Mouse (Mus musculus) heart, adult 2 months (tissue): ENCODE measurements at regions not wholly inside any gene's neighbourhood (a gene's known extent, or its start where the extent isn't known, plus 50 kb on each side); places are given as distances from the start of the nearest gene placed in this dataset.

Source experiments
- DNase-seq, 2 experiments: peaks; one replicate each; pipeline ENCODE4 v3.0.0; 2021
- H3K27ac ChIP-seq: fragments of 200-600 bp; 2 replicates; pipeline ENCODE4 v1.8.1; 2022
- H3K27me3 ChIP-seq: fragments of 200-500 bp; 2 replicates; pipeline ENCODE4 v1.6.1; 2012; ENCODE audit warnings: mild to moderate bottlenecking, low read length, inconsistent platforms, mixed read lengths; ENCODE audit not compliant: control insufficient read depth, insufficient read depth
- H3K36me3 ChIP-seq: fragments of 200-500 bp; 2 replicates; pipeline ENCODE4 v1.6.1; 2012; ENCODE audit warnings: low read length, inconsistent platforms; ENCODE audit not compliant: control insufficient read depth, insufficient read depth
- H3K4me1 ChIP-seq: fragments of 200-500 bp; 2 replicates; pipeline ENCODE4 v1.6.1; 2011; ENCODE audit warnings: low read length; ENCODE audit not compliant: control insufficient read depth, insufficient read depth
- H3K4me3 ChIP-seq: fragments of 200-600 bp; 2 replicates; pipeline ENCODE4 v1.8.1; 2022
- H3K79me2 ChIP-seq: fragments of 200-500 bp; replicated peaks from 2 replicates; pipeline ENCODE4 v1.6.1; 2012; ENCODE audit warnings: mild to moderate bottlenecking, inconsistent platforms, low read length, moderate library complexity, mixed read lengths; ENCODE audit not compliant: control insufficient read depth, insufficient read depth
- H3K9ac ChIP-seq: fragments of 200-500 bp; 2 replicates; pipeline ENCODE4 v1.6.1; 2012; ENCODE audit warnings: low read depth, mild to moderate bottlenecking, control low read depth, inconsistent platforms, low read length, mixed read lengths
- CTCF ChIP-seq: fragments of 200-600 bp; IDR thresholded peaks from 2 replicates; pipeline ENCODE4 v1.8.1; 2022; ENCODE audit warnings: antibody characterized with exemption, mild to moderate bottlenecking, moderate library complexity
- EP300 ChIP-seq: fragments of 200-500 bp; IDR thresholded peaks from 2 replicates; pipeline ENCODE4 v1.6.1; 2011; ENCODE audit warnings: low read depth, low read length, control low read depth; ENCODE audit not compliant: insufficient read depth
- POLR2A ChIP-seq: fragments of 200-500 bp; IDR thresholded peaks from 2 replicates; pipeline ENCODE4 v1.6.1; 2011; ENCODE audit warnings: mild to moderate bottlenecking, low read depth, low read length, control low read depth; ENCODE audit not compliant: insufficient read depth
- WGBS: fragments of 180-500 bp; shearing (Covaris S2); methylation state at CpG from one replicate; pipeline ENCODE4 v1.1.7; 2018; 5-methylcytosine and 5-hydroxymethylcytosine counted together
- intact Hi-C: fragments of 180-260 bp; cut with DNase I; formaldehyde crosslinking; loops from one replicate; pipeline ENCODE4 v1.15.1; 2025
- microRNA-seq, 2 experiments: library from miRNA; unstranded; fragments of <30 nt; microRNA quantifications; one replicate each; pipeline ENCODE4 v1.2.0; 2021

DNA sequence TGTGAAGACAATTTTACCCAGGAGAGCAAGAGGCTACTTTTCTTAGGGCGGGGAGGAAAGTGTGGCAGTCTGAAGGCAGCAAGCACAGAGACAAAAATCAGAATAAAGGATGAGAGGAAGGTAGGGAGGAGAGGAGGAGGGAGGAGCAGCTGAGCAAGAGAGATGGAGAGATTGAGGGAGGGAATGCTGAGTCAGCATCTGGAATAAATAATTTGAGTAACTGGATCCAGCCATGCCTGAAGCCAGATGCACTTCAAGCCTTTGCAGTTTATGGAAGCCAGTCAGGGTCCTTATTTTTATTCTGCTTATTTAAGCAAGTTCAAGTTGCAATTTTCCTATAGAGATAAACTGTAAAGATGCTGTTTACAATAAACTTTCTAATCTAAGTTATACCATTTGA, 59.7 kb upstream of the Lrig1 start:
- Histone ChIP-seq H3K4me3 (no peak overlapping the region), H3K4me1 (no peaks in the 10 kb centered on the region), H3K9ac (no peak overlapping the region), H3K79me2 (no peaks in the 10 kb centered on the region), H3K27me3 (no peaks in the 10 kb centered on the region), H3K27ac (no peak overlapping the region), H3K36me3 (no peaks in the 10 kb centered on the region)
- intact Hi-C loops, result no loop called here
- TF ChIP-seq POLR2A, result no peak
- no peak for TF ChIP-seq CTCF
- TF ChIP-seq EP300, result no peak
- WGBS, result 93% methylated on average over 1 of the region's 1 CpGs
- no peak for DNase-seq

DNA sequence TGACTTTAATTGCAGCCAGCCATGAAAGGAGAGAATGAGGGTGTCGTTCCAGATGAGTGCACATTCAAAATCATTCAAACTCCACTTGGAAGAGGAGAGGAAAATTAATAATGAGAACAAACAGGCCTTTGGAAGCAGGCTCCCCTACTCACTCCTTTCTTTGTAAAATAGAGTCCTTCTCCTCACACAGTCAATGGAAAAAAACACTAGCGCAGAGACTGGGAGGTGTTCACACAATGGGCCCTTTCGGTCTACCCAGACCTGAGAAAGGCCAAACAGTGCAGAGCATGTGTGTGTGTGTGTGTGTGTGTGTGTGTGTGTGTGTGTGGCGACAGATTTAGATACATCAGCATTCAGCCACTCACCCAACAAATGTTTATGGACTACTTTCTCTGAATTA, 56.0 kb upstream of the Lrig1 start:
- H3K4me3 ChIP-seq, result no peak overlapping the region
- intact Hi-C loops, result no loop called here
- no peaks in the 10 kb centered on the region for H3K36me3 ChIP-seq
- DNase-seq, result no peak
- TF ChIP-seq CTCF (no peak), EP300 (no peak), POLR2A (no peak)
- H3K9ac ChIP-seq, result no peak overlapping the region
- H3K79me2 ChIP-seq, result no peaks in the 10 kb centered on the region
- no peaks in the 10 kb centered on the region for H3K4me1 ChIP-seq
- WGBS, result 85% methylated on average over 4 of the region's 4 CpGs
- no peak overlapping the region for H3K27ac ChIP-seq
- no peaks in the 10 kb centered on the region for H3K27me3 ChIP-seq

DNA sequence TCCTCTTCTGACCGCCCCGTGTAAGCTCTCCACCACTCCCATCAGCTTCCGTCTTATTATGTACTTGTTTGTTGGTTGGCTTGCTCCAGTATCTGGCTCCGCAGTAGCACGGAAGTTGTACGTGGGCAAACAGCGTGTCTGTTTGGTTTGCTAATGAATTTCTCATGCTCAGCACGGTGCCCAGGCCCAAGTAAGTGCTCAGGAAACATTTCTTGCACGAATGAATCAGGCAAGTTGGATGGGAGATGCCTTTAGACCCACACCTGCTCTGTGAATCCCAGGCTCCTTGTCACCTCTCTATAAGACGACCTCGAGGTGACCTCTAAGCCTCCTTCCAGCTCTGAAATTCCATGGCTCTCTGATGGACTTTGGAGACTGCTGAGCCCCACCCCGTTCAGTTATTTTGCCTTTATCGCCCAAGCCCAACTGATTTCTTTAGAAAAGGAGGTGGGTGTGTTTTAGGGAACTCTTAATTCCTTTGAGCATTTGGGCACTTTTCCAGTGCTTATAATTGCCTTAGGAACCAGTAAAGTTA, 55.4 kb upstream of the Lrig1 start:
- Histone ChIP-seq H3K27ac (no peak overlapping the region), H3K4me1 (no peaks in the 10 kb centered on the region), H3K79me2 (no peaks in the 10 kb centered on the region), H3K4me3 (no peak overlapping the region), H3K9ac (no peak overlapping the region), H3K27me3 (no peaks in the 10 kb centered on the region), H3K36me3 (no peaks in the 10 kb centered on the region)
- intact Hi-C loops, result no loop called here
- 66% methylated on average over 13 of the region's 13 CpGs for WGBS
- TF ChIP-seq EP300 (no peak), POLR2A (no peak), CTCF (no peak)
- no peak for DNase-seq

DNA sequence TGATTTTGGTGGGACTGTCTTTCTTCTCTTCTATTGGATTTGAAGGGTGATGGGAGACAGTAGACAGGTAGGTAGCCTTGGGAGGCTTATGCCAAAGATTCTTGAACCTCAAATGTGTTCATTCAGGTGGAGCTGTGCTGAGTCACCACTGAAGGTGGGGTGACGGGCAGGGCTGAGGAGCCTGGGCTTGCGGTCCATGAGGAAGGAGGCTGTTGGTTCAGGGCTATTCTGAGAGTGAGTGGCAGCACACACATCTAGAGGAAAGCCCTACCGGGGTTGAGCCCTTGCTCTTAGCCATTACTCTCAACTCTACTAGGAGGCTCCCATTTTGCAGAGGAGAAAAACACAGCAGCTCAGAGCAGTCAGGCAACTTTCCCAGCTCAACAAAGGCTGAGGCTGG, 54.6 kb upstream of the Lrig1 start:
- intact Hi-C loops, result no loop called here
- Histone ChIP-seq H3K36me3 (no peaks in the 10 kb centered on the region), H3K4me1 (no peaks in the 10 kb centered on the region), H3K9ac (no peak overlapping the region), H3K4me3 (no peak overlapping the region), H3K79me2 (no peaks in the 10 kb centered on the region), H3K27me3 (no peaks in the 10 kb centered on the region), H3K27ac (no peak overlapping the region)
- WGBS, result 86% methylated on average over 3 of the region's 3 CpGs
- DNase-seq, result no peak
- no peak for TF ChIP-seq EP300
- TF ChIP-seq POLR2A, result no peak
- TF ChIP-seq CTCF, result no peak

DNA sequence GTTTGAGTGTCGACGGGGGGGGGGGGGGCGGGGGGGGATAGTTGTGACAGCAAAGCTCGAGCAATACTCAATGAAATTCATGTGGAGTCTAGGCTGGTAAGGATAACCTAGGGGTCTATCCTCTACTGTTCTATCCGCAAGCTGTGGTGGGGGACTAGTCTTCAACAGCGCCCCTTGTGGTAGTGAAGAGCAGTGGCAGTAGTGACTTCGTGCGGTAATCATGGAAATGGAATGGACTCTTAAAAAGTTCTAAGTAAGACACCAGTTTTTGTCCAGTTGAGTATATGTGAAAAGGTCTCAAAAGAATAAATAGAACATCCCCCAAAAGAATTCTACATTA, 51.1 kb upstream of the Lrig1 start:
- 40% methylated on average over 8 of the region's 8 CpGs for WGBS
- intact Hi-C loops, result no loop called here
- DNase-seq, result no peak

DNA sequence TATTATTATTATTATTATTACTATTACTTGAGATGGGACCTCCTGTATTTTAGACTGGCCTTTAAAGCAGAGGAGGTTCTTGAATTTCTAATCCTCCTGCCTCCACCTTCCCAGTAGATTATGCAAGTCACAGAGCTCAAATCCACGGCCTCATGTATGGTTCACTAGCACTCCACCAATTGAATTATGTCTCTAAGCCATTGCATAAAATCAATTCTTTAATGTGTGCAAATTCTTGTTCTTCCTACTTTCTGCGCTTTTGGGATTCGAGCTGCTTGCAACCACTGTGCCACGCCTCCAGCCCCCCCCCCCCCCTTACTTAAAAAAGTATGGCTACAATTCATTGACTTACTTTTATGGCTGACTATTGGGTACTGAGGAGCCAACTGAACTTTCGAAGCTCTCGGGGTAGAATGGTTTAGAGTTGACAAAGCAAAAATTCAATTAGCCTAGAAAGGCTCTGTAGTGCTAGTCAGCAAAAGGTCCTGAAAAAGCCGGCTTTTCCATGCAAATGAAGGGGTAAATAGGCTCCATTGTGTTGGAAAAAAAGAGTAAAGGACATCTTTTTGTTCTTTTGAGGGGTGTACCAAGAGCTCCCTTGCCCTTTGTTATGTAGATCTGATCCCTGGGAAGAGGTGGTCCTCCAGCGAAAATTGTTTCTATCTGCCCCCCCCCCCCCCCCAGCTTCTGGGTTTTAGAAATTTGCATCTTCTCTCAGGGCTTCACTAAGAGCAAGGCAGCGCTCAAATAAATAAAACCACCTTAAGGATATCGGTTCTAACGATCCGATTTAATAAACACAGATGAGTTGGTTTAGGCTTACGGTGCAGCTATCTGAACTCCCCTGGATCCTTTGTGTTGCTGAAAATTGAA, 50.5 kb upstream of the Lrig1 start:
- 58% methylated on average over 13 of the region's 13 CpGs for WGBS
- Histone ChIP-seq H3K27ac (no peak overlapping the region), H3K9ac (no peak overlapping the region), H3K4me1 (no peaks in the 10 kb centered on the region; the same call in none of the 2 replicates), H3K4me3 (no peak overlapping the region), H3K79me2 (no peaks in the 10 kb centered on the region), H3K27me3 (no peaks in the 10 kb centered on the region), H3K36me3 (no peaks in the 10 kb centered on the region)
- TF ChIP-seq POLR2A (no peak), EP300 (no peak), CTCF (no peak)
- DNase-seq, result no peak
- intact Hi-C loops, result no loop called here

More for the DNA sequence above, 51.1 kb upstream of the Lrig1 start:
- Histone ChIP-seq H3K27ac (no peak overlapping the region), H3K79me2 (no peaks in the 10 kb centered on the region), H3K4me1 (no peaks in the 10 kb centered on the region; the same call in 1 of the 2 replicates), H3K4me3 (no peak overlapping the region), H3K27me3 (no peaks in the 10 kb centered on the region), H3K9ac (no peak overlapping the region), H3K36me3 (no peaks in the 10 kb centered on the region)
- no peak for TF ChIP-seq POLR2A
- TF ChIP-seq EP300, result no peak
- peak; percentile 50 for TF ChIP-seq CTCF

Small RNAs in the stretch of these regions (microRNA-seq; reads per million reads assigned to microRNA genes)
- gene Gm23364, result 0 reads per million in 2 experiments
